Mouse (Mus musculus) hindbrain, embryonic 11.5 days (tissue): ENCODE measurements around the gene Mrpl48. TPM values are rescaled to one million over a fixed set of nuclear protein-coding genes. Genes with fewer than 3 reads are reported as not detected.

Experiments used
- ATAC-seq: fragments of 200-750 bp; cut with Nextera tagmentation; 2 replicates; pipeline ENCODE4 v1.8.0; 2017; ENCODE audit warnings: mild to moderate bottlenecking, moderate TSS enrichment, moderate library complexity; ENCODE audit not compliant: low FRiP score
- DNase-seq: peaks from one replicate; pipeline ENCODE4 v3.0.0-alpha.2; 2015; ENCODE audit warnings: low spot score
- H3K27ac ChIP-seq: fragments of 300-500 bp; sonication (generic); 2 replicates; pipeline ENCODE4 v1.5.1; 2014; ENCODE audit warnings: mild to moderate bottlenecking, low read depth, low read length
- H3K27me3 ChIP-seq: fragments of 300-500 bp; sonication (generic); 2 replicates; pipeline ENCODE4 v1.6.1; 2014; ENCODE audit warnings: mild to moderate bottlenecking, low read length, moderate library complexity, mixed read lengths; ENCODE audit not compliant: control insufficient read depth, insufficient read depth
- H3K36me3 ChIP-seq: fragments of 300-500 bp; sonication (generic); 2 replicates; pipeline ENCODE4 v1.6.1; 2014; ENCODE audit warnings: mild to moderate bottlenecking, low read length, moderate library complexity, mixed read lengths; ENCODE audit not compliant: control insufficient read depth, insufficient read depth
- H3K4me1 ChIP-seq: fragments of 300-500 bp; sonication (generic); replicated peaks from 2 replicates; pipeline ENCODE4 v1.6.1; 2014; ENCODE audit warnings: low read length, mixed read lengths; ENCODE audit not compliant: control insufficient read depth, insufficient read depth
- H3K4me2 ChIP-seq: fragments of 300-500 bp; sonication (generic); replicated peaks from 2 replicates; pipeline ENCODE4 v1.6.1; 2014; ENCODE audit warnings: mild to moderate bottlenecking, low read depth, low read length
- H3K4me3 ChIP-seq: fragments of 300-500 bp; sonication (generic); 2 replicates; pipeline ENCODE4 v1.5.1; 2014; ENCODE audit warnings: low read depth, low read length
- H3K9ac ChIP-seq: fragments of 300-500 bp; sonication (generic); 2 replicates; pipeline ENCODE4 v1.6.1; 2014; ENCODE audit warnings: low read depth, low read length
- H3K9me3 ChIP-seq: fragments of 300-500 bp; sonication (generic); 2 replicates; pipeline ENCODE4 v1.6.1; 2016; ENCODE audit warnings: low read length; ENCODE audit not compliant: control insufficient read depth
- WGBS: fragments of 180-500 bp; shearing (Covaris S2); extraction: QIAGEN DNeasy Blood & Tissue Kit; methylation state at CpG from one replicate; pipeline ENCODE4 v1.1.7; 2014; 5-methylcytosine and 5-hydroxymethylcytosine counted together
- polyA plus RNA-seq: library from polyadenylated mRNA; unstranded; fragments of >200 nt; fragmentation: Nextera tagmentation; extraction: Ambion mirVana; gene quantifications from 2 replicates; pipeline ENCODE4 v1.2.1, GENCODE M21; 2014

Gene Mrpl48
- polyA plus RNA-seq, 1 experiment from 2014 or later = 73.1 TPM

DNA sequence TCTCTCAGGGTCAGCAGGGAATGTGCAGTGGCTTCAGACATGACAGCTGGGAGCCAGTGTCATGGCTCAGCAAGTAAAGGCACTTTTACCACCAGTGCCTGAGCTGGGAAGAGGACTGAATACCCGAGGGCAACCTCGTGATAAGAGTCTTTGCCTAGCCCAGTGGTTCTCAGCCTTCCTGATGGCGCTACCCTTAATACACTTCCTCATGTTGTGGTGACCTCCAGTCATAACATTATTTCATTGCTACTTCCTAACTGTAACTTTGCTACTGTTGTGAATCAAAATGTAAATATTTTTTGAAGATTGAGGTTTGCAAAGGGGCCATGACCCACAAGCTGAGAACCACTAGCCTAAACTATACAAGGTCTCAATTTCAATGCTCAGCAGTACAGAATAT is 99.4 kb downstream of the Mrpl48 start:
- H3K27me3 ChIP-seq = no peaks in the 10 kb centered on the region
- H3K4me1 ChIP-seq = no peaks in the 10 kb centered on the region
- WGBS = 84% methylated on average over 3 of the region's 3 CpGs
- H3K27ac ChIP-seq = no peak overlapping the region
- DNase-seq (no peak), ATAC-seq (no peak)
- no peaks in the 10 kb centered on the region for H3K9me3 ChIP-seq
- H3K9ac ChIP-seq = no peak overlapping the region
- H3K4me3 ChIP-seq = no peak overlapping the region
- no peaks in the 10 kb centered on the region for H3K36me3 ChIP-seq
- no peak overlapping the region for H3K4me2 ChIP-seq

DNA sequence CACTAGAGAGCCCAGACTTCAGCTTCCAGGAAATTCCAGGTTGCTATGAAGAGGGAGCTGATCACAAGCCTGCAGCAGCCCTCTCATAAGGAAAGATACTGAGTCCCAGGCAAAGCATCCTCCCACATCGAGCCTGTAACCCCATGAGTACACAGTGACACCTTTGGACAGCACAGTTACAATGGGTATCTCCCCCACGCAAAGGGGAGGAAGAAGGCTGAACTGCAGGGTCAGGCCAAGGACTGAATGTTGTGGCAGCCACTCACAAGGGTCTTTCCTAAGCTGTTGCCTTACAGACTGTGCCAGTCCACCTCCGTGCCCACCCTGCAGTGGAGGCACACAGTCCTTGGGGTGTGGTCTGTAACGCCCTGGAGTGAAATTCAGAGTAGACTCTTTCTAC is 101.6 kb downstream of the Mrpl48 start:
- no peak overlapping the region for H3K27ac ChIP-seq
- 79% methylated on average over 4 of the region's 4 CpGs for WGBS
- no peak overlapping the region for H3K4me3 ChIP-seq
- no peaks in the 10 kb centered on the region for H3K27me3 ChIP-seq
- no peaks in the 10 kb centered on the region for H3K9me3 ChIP-seq
- ATAC-seq (no peak), DNase-seq (no peak)
- no peaks in the 10 kb centered on the region for H3K36me3 ChIP-seq
- no peaks in the 10 kb centered on the region for H3K4me1 ChIP-seq
- H3K4me2 ChIP-seq = no peak overlapping the region
- H3K9ac ChIP-seq = no peak overlapping the region

DNA sequence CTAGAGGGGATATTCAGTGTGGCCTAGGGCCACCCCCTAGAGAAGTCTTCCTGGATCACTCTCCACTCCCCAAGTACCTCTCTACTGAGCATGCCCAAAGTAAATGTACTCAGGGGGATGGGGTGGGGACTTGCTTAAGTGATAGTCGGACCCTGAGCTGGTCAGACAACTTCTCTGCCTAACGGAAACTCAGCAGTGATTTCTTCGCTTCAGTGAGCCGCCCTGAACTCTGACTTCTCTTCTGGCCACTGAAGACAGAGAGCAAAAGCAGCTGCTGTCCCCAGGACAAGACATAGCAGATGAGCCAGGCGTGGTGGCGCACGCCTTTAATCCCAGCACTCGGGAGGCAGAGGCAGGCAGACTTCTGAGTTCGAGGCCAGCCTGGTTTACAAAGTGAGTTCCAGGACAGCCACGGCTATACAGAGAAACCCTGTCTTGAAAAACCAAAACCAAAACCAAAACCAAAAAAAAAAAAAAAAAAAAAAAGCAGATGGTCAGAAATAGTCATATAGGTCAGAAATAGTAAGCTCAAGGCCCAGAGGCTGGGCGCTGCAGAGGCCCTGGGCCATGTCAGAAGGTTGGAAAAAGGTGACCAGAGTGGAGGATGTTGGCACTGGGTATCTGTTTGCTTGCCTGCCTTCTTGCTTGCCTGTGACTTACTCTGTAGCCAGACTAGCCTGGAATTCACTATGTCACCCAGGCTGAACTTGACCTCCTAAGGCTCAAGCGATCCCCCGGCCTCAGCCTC is 103.2 kb downstream of the Mrpl48 start:
- H3K4me1 ChIP-seq = no peaks in the 10 kb centered on the region
- 84% methylated on average over 13 of the region's 13 CpGs for WGBS
- H3K9ac ChIP-seq = no peak overlapping the region
- H3K4me3 ChIP-seq = no peak overlapping the region
- H3K36me3 ChIP-seq = no peaks in the 10 kb centered on the region
- ATAC-seq (no peak), DNase-seq (no peak)
- H3K4me2 ChIP-seq = no peak overlapping the region
- no peak overlapping the region for H3K27ac ChIP-seq
- no peaks in the 10 kb centered on the region for H3K9me3 ChIP-seq
- no peaks in the 10 kb centered on the region for H3K27me3 ChIP-seq

DNA sequence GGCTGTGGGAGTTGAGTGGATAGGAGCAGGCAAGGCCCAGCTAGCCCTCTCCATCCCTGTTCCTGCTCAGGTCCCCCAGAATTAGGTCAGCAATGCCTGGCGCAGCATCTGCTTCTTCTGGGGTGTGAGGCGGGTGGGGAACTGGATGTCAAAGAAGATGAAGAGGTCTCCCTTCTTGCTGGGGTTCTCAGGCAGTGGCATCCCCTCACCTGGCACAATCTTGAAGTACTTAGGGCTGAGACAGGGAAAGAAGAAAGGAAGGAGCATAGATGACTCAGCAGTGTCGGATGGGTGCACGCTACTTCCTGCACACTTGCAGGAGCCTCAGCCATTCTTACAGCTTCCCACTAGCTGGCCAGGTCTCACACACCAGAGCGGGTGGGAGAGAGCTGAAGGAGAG is 105.0 kb downstream of the Mrpl48 start:
- H3K27me3 ChIP-seq = no peaks in the 10 kb centered on the region
- no peak overlapping the region for H3K9ac ChIP-seq
- ATAC-seq = no peak
- no peak overlapping the region for H3K27ac ChIP-seq
- no peak overlapping the region for H3K4me3 ChIP-seq
- no peaks in the 10 kb centered on the region for H3K36me3 ChIP-seq
- no peaks in the 10 kb centered on the region for H3K9me3 ChIP-seq
- no peaks in the 10 kb centered on the region for H3K4me1 ChIP-seq
- WGBS = 95% methylated on average over 5 of the region's 5 CpGs
- no peak for DNase-seq
- no peak overlapping the region for H3K4me2 ChIP-seq

DNA sequence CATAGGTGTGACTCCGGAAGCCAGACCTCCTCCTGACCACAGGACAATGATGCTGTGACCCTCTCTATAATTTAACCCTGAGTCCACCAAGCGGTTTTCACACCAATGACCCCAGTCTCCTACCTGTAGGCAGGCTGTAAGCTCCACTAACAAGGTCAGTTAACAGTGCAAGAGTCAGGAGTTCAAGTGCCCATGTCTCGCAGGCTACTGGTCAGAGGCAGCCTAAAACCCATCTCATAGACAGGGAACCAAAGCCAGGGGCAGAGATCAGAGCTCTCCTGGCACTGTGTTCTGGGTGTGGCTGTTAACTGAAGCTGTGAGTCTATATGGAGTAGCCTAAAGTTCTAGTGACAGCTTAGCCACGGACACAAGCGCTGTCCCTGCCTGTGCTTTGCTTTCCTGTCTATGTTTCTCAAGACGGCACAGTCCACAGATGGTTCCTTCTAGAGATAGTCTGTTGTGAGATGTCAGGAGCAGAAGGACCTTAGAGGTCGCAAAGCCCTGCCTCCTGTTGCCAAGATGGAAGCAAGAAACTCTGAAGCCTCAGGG is 105.7 kb downstream of the Mrpl48 start:
- no peak overlapping the region for H3K27ac ChIP-seq
- H3K27me3 ChIP-seq = no peaks in the 10 kb centered on the region
- no peak overlapping the region for H3K4me2 ChIP-seq
- no peak overlapping the region for H3K4me3 ChIP-seq
- no peak for DNase-seq
- H3K4me1 ChIP-seq = no peaks in the 10 kb centered on the region
- no peak for ATAC-seq
- no peak overlapping the region for H3K9ac ChIP-seq
- H3K36me3 ChIP-seq = no peaks in the 10 kb centered on the region
- 83% methylated on average over 7 of the region's 7 CpGs for WGBS
- H3K9me3 ChIP-seq = no peaks in the 10 kb centered on the region

DNA sequence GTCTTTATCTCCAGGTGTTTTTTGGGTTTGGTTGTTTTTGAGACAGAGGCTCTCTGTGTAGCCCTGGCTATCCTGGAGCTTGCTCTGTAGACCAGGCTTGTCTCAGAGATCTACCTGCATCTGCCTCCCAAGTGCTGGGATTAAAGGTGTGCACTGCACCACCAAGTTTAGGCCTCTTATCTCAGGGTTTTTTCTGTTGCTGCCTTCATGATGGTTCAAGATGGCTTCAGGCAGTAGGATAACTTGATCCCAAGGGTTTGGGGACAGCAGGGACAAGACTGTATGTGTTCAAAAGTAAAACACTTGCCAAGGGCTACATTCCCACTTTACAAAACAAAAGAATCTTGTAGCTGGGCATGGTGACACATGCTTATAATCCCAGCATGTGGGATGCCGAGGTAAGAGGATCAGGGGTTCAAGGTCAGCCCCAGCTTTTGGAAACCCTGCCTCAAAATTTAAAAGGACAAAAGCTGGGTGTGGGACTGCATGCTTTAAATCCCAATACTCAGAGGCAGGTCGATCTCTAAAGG is 106.2 kb downstream of the Mrpl48 start:
- Histone ChIP-seq H3K9me3 (no peaks in the 10 kb centered on the region), H3K4me3 (no peak overlapping the region), H3K9ac (no peak overlapping the region), H3K4me1 (no peaks in the 10 kb centered on the region), H3K27me3 (no peaks in the 10 kb centered on the region), H3K27ac (no peak overlapping the region), H3K36me3 (no peaks in the 10 kb centered on the region), H3K4me2 (no peak overlapping the region)
- no peak for ATAC-seq
- DNase-seq = no peak
- 73% methylated on average over 2 of the region's 2 CpGs for WGBS

DNA sequence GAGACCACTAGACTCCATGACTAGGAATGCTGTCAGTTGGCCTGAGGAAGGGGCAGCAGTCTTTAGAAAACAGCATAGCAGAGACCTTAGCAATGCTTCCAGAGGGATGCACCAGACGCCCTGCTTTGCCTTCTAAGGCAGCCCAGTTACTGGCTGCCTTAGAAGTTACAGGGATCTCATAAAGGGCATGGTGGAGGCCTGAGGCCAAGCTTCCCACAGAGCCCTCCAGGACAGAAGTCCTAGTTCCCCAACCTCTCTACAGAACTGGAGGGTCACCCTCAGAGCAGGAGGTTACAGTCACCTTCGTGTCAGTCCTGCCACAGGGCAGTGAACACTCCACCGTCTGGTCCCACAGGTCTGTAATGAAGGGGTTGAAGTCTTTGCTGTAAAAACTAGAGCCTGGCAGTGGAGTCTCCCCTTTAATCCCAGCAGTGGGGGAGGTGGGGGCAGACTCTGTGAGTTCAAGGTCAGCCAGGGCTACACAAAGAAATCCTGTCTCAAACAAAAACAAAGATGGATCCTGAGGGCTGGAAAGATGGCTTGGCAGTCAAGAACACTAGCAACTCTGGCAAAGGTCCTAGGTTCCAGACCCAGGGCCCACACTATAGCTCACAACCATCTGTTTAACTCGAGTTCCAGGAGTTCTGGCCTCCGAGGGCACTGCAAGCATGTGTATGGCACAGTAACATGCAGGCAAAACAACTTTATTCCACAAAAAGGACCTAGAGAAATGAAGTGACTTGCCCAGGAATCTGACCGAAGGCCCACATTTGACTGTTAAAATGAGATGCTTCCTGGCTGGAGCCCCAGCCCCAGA is 106.9 kb downstream of the Mrpl48 start:
- 74% methylated on average over 6 of the region's 6 CpGs for WGBS
- no peak for DNase-seq
- H3K4me3 ChIP-seq = no peak overlapping the region

DNA sequence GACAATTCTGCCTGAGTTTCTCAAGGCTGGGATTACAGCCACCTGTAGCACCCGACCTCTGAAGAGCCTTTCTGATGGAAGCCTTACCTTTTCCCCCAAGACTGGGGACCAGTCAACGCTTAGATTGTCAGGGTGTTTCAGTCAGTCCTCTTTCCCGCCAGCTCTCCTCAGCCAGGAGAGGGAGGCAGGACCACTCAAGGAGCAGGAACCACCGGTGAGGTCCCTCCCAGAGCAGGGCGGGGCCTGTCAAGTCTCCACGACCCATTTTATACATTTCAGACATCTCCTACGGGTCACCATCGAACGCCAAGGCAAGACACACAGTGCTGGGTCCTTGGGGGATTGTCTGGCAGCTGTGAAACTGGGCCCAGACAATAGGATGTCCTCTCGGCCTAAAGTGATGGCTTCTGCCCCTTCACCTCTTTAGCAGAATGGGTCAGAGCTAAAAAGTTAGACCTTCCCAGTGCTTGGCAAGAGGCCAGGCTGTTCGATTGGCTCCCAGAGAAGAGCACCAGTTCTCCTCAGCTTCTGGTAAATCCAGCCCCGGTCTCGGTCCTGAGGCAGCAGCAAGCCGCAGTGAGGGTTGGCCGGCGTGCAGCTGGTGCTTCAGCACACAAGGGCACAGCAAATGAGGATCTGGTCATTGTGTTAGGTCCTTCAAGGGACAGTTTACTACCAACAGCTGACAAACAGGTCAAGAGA is 107.7 kb downstream of the Mrpl48 start:
- 68% methylated on average over 16 of the region's 16 CpGs for WGBS
- no peaks in the 10 kb centered on the region for H3K27me3 ChIP-seq
- H3K9ac ChIP-seq = no peak overlapping the region
- no peaks in the 10 kb centered on the region for H3K36me3 ChIP-seq
- ATAC-seq = no peak
- no peak overlapping the region for H3K4me3 ChIP-seq
- no peak overlapping the region for H3K4me2 ChIP-seq
- no peak overlapping the region for H3K27ac ChIP-seq
- 0 out of 2 replicates have a peak, but pooled peaks cover 1% of the 10 kb centered on the region for H3K4me1 ChIP-seq
- no peak for DNase-seq
- no peaks in the 10 kb centered on the region for H3K9me3 ChIP-seq

More for the DNA sequence above, 106.9 kb downstream of the Mrpl48 start:
- Histone ChIP-seq H3K9me3 (no peaks in the 10 kb centered on the region), H3K36me3 (no peaks in the 10 kb centered on the region), H3K27me3 (no peaks in the 10 kb centered on the region), H3K9ac (no peak overlapping the region), H3K27ac (no peak overlapping the region), H3K4me1 (no peaks in the 10 kb centered on the region), H3K4me2 (no peak overlapping the region)
- ATAC-seq = no peak
